Mouse (Mus musculus): ENCODE measurements around the gene Bloc1s6.

- TF ChIP-seq GATA1 (IDR thresholded peaks at IDR 0.05; ENCODE audit: borderline replicate concordance, low read length) = no peak
- TF ChIP-seq FLI1 (IDR thresholded peaks at IDR 0.05; ENCODE audit: low read length) = no peak
Observed at GRCm38 (mm10) chr2:122771002-122771401, 32.7 kb downstream of the Bloc1s6 start.
